Mouse (Mus musculus) layer of hippocampus, adult 8-10 months (tissue): ENCODE measurements around the gene Zfhx3. TPM values are rescaled to one million over a fixed set of nuclear protein-coding genes. Genes with fewer than 3 reads are reported as not detected.

Source experiments
- DNase-seq, 2 experiments: peaks; one replicate each; pipeline ENCODE4 v3.0.0; 2022; ENCODE audit warnings: low spot score in 2 of 2
- total RNA-seq, 4 experiments: library from RNA; stranded (reverse); gene quantifications; 2 replicates each; pipeline ENCODE4 v1.2.4; 2022

Gene Zfhx3
- total RNA-seq, 4 experiments from 2014 or later: 4.5 to 7.6 (median 6.7) TPM

DNA sequence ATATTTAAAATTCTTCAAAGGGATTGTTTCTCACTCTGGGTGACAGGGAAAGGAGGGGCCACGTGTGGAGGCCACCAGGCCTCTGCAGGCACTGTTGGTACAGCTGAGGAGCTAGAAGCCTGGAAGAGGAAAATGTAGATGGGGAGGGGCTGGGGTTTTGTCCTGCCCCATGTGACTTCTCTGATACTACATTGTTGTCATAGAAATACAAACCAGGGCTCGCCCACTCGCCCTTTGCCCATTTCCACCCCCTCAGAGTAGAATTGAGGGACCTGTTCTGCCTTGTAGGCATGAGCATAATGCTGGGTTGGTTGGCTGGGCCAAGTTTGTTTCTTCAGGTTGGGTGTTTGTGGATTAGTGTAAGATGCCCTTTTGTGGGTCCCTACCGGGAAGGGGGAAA, 942.5 kb downstream of the Zfhx3 start:
- DNase-seq: no peak

DNA sequence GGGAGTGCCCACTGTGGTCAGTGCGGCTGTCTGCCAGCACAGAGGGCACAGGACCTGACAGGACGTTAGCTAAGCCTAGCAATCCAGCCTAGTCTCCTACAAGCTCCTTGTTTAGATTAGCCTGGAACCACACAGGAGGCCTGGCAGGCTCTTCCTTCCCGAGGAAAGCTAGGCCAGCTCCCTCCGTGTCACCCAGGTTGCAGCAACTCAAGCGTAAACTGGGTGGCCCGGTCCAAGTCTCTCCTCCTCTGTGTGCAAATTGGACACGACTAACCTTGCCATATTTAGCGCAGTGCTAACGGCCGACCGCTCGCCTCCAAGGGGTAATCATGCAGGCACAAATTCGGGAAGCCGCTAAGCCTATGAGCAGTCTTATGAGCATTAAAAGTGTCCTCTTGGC, 943.0 kb downstream of the Zfhx3 start:
- peak in 1 of 2 experiments; percentile 11 for DNase-seq

DNA sequence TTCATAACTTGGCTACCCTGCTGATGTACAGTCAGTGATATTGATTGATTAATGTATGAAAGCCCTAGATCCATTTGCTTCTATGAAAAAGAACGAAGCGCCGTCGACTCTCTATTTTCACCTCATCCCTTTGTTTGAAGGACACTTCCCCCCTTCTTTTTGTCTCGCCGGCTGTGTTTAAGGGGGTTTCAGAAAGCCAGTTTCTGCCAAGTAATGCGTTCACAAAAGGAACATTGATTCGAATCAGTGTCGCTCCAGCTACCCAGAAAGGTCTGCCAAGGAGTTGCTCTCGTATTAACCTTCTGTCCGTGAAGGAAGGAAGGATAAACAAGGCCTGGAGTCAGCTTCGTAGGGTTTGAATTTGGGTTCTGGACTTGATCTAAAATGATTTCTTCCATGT, 943.4 kb downstream of the Zfhx3 start:
- DNase-seq: no peak

GRCm38 (mm10) chr8:108886599-108887255, 944.3 kb downstream of the Zfhx3 start:
- DNase-seq: peak; percentile 53 to 86

- DNase-seq: no peak
These were observed 944.8 kb downstream of the Zfhx3 start for GRCm38 (mm10) chr8:108887256-108887615.

- DNase-seq: no peak
These were observed 945.4 kb downstream of the Zfhx3 start for GRCm38 (mm10) chr8:108887890-108888289.

DNA sequence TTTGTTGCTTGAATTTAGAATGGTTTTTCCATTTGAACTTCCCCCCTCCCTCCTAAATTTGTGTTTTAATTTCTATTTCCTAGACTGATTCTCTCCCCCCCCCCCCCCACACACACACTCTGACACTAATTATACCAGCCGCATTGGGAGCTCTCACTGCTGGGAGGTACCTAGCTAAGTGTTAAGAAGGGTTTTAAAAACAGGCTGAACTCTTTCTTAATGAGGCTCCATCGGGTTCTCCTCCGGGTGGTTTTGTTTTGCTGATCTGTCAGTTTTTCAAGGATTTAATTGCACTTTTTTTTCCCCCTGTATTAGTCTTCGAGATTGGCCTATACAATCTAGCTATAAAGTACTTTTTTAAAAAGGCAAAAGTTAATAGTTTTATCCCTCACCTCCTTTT, 946.5 kb downstream of the Zfhx3 start:
- no peak for DNase-seq

DNA sequence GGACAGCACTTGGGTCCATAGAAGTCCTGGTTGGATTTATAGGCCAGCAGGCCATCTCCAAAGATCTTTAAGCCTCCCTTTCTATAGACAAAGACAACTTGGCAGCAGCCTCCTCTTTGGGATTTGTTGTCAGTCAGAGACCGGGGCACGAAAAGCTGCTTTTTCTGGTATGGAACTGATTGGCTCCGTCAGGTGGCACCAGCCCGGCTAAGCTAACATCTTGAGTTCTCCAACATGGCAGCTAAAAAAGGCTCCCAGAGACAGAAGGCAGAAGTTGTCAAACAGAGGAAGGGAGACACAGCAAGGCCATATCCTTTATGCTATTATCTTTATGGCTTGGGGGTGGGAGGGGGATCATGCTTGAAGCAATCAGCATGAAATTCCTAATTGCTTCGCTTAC, 947.0 kb downstream of the Zfhx3 start:
- no peak for DNase-seq

GRCm38 (mm10) chr8:108894287-108894686, 951.8 kb downstream of the Zfhx3 start:
- no peak for DNase-seq

- DNase-seq: peak; percentile 69 to 74
These were observed 954.3 kb downstream of the Zfhx3 start for GRCm38 (mm10) chr8:108896468-108897346.

DNA sequence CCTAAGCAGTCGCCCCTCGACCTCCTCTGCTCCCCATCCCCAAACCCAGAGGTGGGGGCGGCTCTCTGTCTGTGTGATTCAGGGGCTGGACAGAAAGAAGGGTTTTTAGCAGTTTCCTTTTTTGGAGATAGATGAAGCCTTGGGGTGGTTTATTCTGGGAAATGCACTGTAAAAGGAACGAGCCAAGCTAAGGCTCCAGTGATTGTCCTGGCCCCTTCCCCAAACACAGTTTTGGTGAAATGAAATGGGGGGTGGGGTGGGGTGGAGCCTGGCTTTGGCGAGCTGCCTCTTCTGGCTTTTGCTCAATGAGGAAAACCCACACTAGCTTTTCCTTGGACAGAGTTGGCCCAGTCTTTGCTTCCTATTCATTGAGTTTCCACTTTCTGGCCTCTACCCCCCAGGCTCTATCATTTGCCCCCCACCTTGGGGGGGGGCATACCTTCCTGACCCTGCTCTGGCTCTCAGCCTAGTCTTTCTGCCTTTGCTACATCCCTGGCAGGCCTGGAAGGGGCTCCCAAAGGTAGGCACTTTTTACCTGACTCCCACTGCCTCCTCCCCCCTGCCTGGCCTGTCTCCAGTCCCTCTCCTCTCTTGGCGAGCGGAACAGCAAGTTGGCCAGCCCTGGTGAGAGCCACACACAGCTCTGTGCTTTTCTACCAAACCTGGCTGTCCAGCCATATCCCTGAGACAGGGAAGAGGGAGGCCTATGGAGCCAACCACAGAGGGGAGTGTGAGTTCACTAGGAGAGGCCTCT, 955.1 kb downstream of the Zfhx3 start:
- DNase-seq: no peak

DNA sequence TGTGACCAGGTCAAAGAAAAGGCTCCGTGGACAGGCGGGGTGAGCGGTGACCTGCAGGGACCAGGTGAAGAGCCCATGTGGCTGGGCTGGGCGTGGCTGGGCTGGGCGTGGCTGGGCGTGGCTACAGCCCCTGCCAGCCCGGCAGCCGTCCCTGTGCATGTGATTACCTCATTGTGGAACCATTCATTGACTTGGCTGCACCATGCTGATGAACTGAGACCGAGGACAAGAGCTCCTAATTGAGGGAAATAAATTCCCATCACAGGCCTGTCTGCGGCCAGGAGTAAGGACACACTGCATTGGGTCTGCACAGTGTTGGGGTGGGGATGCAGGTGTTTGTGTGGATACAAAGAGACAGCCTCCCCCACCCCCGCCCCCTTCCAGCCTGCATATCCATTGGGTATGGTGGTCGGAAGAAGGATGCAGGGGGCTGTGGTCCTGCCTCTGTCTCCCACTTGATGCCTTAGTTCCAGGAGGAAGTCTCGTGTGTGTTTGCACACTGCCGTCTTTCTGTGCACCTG, 956.9 kb downstream of the Zfhx3 start:
- no peak for DNase-seq

- no peak for DNase-seq
These were observed 958.1 kb downstream of the Zfhx3 start for GRCm38 (mm10) chr8:108900541-108900940.

DNA sequence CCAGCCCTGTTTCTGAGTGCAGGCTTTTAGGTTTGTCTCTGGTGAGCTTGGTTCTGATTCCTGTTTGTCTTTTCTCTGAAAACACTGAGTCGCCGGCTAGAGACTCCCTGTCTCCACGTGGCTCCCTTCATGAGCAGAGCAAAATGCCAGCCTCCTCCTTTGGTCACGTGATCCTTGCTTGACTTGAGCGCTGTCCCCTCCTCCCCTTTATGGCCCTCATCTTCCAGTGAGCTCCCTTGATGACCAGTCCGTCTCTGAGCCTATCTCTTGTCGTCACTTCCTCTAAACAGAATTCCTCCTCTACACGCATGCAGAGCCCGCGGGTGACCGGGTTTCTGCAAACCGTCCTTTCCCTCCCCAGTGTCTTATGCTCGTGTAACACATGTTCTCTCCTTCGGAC, 958.8 kb downstream of the Zfhx3 start:
- no peak for DNase-seq

DNA sequence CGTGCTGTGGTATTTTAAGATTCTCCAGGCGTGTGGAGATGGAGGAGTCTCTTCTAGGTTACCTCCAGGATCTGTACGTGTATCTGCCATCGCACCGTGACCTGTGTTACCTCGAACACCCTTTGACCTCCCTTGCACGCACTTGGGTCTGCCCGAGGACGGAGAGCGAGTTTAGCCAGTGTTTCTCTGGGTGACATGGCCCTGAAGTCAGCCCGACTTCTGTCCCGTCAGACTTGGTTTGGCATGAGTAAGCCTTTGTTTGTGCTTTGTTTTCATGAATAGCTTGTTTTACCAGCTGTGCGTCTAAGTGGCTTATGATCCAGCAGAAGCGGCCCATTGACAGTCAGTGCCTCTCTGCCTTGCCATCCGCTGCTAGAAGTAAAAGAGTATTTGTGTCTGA, 961.1 kb downstream of the Zfhx3 start:
- no peak for DNase-seq

GRCm38 (mm10) chr8:108904288-108904971, 962.0 kb downstream of the Zfhx3 start:
- no peak for DNase-seq

GRCm38 (mm10) chr8:108908066-108908465, 965.6 kb downstream of the Zfhx3 start:
- no peak for DNase-seq

DNA sequence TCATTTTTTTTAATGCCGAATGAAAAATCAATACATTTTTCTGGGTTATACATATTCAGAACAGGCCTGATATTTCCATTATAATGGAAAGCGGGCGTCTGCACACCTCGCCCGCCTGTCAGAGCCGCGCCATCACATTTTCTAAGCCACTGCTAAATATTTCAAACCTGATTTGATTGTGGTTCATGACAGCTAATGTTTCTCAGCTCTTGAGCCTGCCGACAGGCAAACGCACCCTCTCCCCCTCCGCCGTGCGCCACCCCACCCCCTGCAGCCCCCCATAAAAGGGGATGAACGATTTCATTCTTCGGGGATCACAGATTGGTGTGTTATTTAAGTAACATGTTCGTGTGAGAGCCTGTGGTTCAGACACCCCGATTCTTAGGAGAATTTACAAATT, 966.1 kb downstream of the Zfhx3 start:
- no peak for DNase-seq

DNA sequence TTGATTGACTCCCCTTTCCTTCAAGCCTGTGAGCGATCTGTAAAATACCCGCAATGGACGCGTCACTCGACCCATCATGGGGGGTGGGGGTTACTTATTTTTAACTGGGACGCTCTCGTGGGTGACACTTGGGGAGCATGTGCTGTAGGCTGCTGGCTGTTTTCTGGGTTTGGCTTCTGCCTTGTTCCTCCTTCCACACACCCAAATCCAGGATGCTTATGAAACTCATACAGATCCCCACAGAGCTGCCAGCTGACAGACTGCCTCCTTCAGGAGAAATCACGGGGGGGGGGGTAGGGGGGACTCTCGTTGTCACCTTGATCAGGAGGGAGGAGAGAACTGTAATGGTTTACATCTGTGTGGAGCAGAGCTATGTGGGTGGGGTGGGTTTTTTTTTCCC, 966.6 kb downstream of the Zfhx3 start:
- DNase-seq: no peak

- peak in 1 of 2 experiments; percentile 50 for DNase-seq
These were observed 967.0 kb downstream of the Zfhx3 start for GRCm38 (mm10) chr8:108909455-108909854.

- DNase-seq: no peak
These were observed 968.4 kb downstream of the Zfhx3 start for GRCm38 (mm10) chr8:108910843-108911242.
